ENCODE assay signal across 38 mouse cellular contexts in genomic region chr2:113311211-113311610, GRCm38 (mm10). TPM values are rescaled to one million over a fixed set of nuclear protein-coding genes. Genes with fewer than 3 reads are reported as not detected.
"Had no signal": no experiment of that assay in that cellular context is flagged by ENCODE, and none has a peak within 500 bp of the region (broad histone marks: within the 10 kb centered on the region; RNA-seq: fewer than 3 reads in every experiment).

No protein-coding gene starts in this region.

- DNase-seq: cerebellum, adult 18-20 months; cerebellum, adult 2 months; cerebellum, adult 8-10 months; cerebellum, adult 9-10 months; cerebellum, adult 9-11 months; cerebellum, postnatal 10 days; cerebellum, postnatal 14 days; cerebellum, postnatal 25 days; cerebellum, postnatal 36 days; embryo, embryonic 11 days; forebrain, postnatal 0 days; gastrocnemius, adult 2 months; gastrocnemius, postnatal 10 days; gastrocnemius, postnatal 14 days; gastrocnemius, postnatal 25 days; gastrocnemius, postnatal 36 days; heart, adult 11 months had no signal

- ATAC-seq: forebrain, embryonic 13.5 days; forebrain, embryonic 14.5 days; forebrain, embryonic 15.5 days; forebrain, embryonic 16.5 days; forebrain, postnatal 0 days had no signal

- H3K4me3 ChIP-seq: embryonic facial prominence, embryonic 10.5 days; embryonic facial prominence, embryonic 12.5 days; embryonic facial prominence, embryonic 13.5 days; embryonic facial prominence, embryonic 15.5 days; erythroblast, embryonic 14.5 days; forebrain, embryonic 10.5 days; forebrain, embryonic 12.5 days; forebrain, embryonic 13.5 days; forebrain, embryonic 15.5 days; gastrocnemius, adult 2 months had no signal

- H3K9me3 ChIP-seq: embryonic facial prominence, embryonic 10.5 days; embryonic facial prominence, embryonic 12.5 days; embryonic facial prominence, embryonic 13.5 days; embryonic facial prominence, embryonic 15.5 days; forebrain, embryonic 10.5 days; forebrain, embryonic 12.5 days; forebrain, embryonic 13.5 days; forebrain, embryonic 15.5 days had no signal

- H3K4me2 ChIP-seq: embryonic facial prominence, embryonic 12.5 days; embryonic facial prominence, embryonic 13.5 days; embryonic facial prominence, embryonic 15.5 days; forebrain, embryonic 12.5 days; forebrain, embryonic 13.5 days; forebrain, embryonic 15.5 days had no signal

- H3K4me1 ChIP-seq: embryonic facial prominence, embryonic 10.5 days; embryonic facial prominence, embryonic 12.5 days; embryonic facial prominence, embryonic 13.5 days; embryonic facial prominence, embryonic 15.5 days; forebrain, embryonic 10.5 days; forebrain, embryonic 12.5 days; forebrain, embryonic 13.5 days; forebrain, embryonic 15.5 days had no signal

- H3K9ac ChIP-seq: embryonic facial prominence, embryonic 12.5 days; embryonic facial prominence, embryonic 13.5 days; embryonic facial prominence, embryonic 15.5 days; forebrain, embryonic 12.5 days; forebrain, embryonic 13.5 days; forebrain, embryonic 15.5 days; forebrain, postnatal 0 days had no signal

- H3K27ac ChIP-seq: embryonic facial prominence, embryonic 10.5 days; embryonic facial prominence, embryonic 12.5 days; embryonic facial prominence, embryonic 13.5 days; embryonic facial prominence, embryonic 15.5 days; forebrain, embryonic 10.5 days; forebrain, embryonic 12.5 days; forebrain, embryonic 13.5 days; forebrain, embryonic 15.5 days; gastrocnemius, adult 2 months had no signal

- H3K36me3 ChIP-seq: embryonic facial prominence, embryonic 10.5 days; embryonic facial prominence, embryonic 12.5 days; embryonic facial prominence, embryonic 13.5 days; embryonic facial prominence, embryonic 15.5 days; forebrain, embryonic 10.5 days; forebrain, embryonic 12.5 days; forebrain, embryonic 15.5 days had no signal

- H3K27me3 ChIP-seq: embryonic facial prominence, embryonic 12.5 days; embryonic facial prominence, embryonic 13.5 days; embryonic facial prominence, embryonic 15.5 days; forebrain, embryonic 12.5 days; forebrain, embryonic 13.5 days; forebrain, embryonic 15.5 days had no signal

RNA-seq across cellular contexts. Expression of gene Tmco5b, which starts 25.7 kb away (rescaled TPM):
- total RNA-seq: common myeloid progenitor, adult 5-6 weeks; forebrain, postnatal 0 days; gastrocnemius, adult 18-20 months; gastrocnemius, adult 2 months; gastrocnemius, adult 8-10 months; gastrocnemius, postnatal 10 days; gastrocnemius, postnatal 14 days; gastrocnemius, postnatal 25 days; gastrocnemius, postnatal 36 days; gastrocnemius, postnatal 4 days; granulocyte monocyte progenitor cell, adult 5-6 weeks had no signal
- polyA plus RNA-seq: embryonic facial prominence, embryonic 11.5 days; embryonic facial prominence, embryonic 12.5 days; embryonic facial prominence, embryonic 13.5 days; embryonic facial prominence, embryonic 14.5 days; embryonic facial prominence, embryonic 15.5 days; erythroblast, embryonic 14.5 days; forebrain, embryonic 10.5 days; forebrain, embryonic 11.5 days; forebrain, embryonic 12.5 days; forebrain, embryonic 13.5 days; forebrain, embryonic 14.5 days; forebrain, embryonic 15.5 days; forebrain, embryonic 16.5 days; frontal cortex, adult 2 months; gonadal fat pad, adult 2 months had no signal
